Mouse (Mus musculus) MEL (cell line): ENCODE data around the gene Gm28635. TPM values are rescaled to one million over a fixed set of nuclear protein-coding genes. Genes with fewer than 3 reads are reported as not detected.

Experiments used
- DNase-seq: peaks from one replicate; pipeline ENCODE4 v3.0.0; 2011; ENCODE audit warnings: low read depth, low spot score
- H3K27ac ChIP-seq: 2 replicates; pipeline ENCODE4 v1.5.1; 2012; ENCODE audit warnings: low read depth, mild to moderate bottlenecking, control low read depth, low read length, moderate library complexity; ENCODE audit not compliant: control insufficient read depth
- H3K27me3 ChIP-seq, 2 experiments: fragments of 150-350 bp in 1 of 2; sonication (generic) in 1 of 2; 2 replicates each; pipeline ENCODE4 v1.6.1; 2012; ENCODE audit warnings: low read length in 2 of 2, mild to moderate bottlenecking in 2 of 2, improper control_type of control experiment in 1 of 2, moderate library complexity in 1 of 2; ENCODE audit not compliant: insufficient read depth in 2 of 2, control insufficient read depth in 1 of 2
- H3K36me3 ChIP-seq, 2 experiments: 2 replicates each; pipeline ENCODE4 v1.6.1; 2012 to 2014; ENCODE audit warnings: low read length in 2 of 2, improper control_type of control experiment in 1 of 2, inconsistent platforms in 1 of 2, mild to moderate bottlenecking in 1 of 2; ENCODE audit not compliant: insufficient read depth in 2 of 2, control insufficient read depth in 1 of 2
- H3K4me1 ChIP-seq, 2 experiments: fragments of 150-350 bp in 1 of 2; sonication (generic) in 1 of 2; 2 replicates each; pipeline ENCODE4 v1.6.1; 2012; ENCODE audit warnings: low read length in 2 of 2, improper control_type of control experiment in 1 of 2, mild to moderate bottlenecking in 1 of 2; ENCODE audit not compliant: insufficient read depth in 2 of 2, control insufficient read depth in 1 of 2
- H3K4me3 ChIP-seq, 2 experiments: fragments of 150-350 bp in 1 of 2; sonication (generic) in 1 of 2; 2 replicates each; pipeline ENCODE4 v1.5.1; 2012; ENCODE audit warnings: low read depth in 2 of 2, low read length in 2 of 2, mild to moderate bottlenecking in 2 of 2, moderate library complexity in 2 of 2, control low read depth in 1 of 2, improper control_type of control experiment in 1 of 2; ENCODE audit not compliant: control insufficient read depth in 1 of 2, insufficient read depth in 1 of 2
- H3K79me2 ChIP-seq: 2 replicates; pipeline ENCODE4 v1.6.1; 2012; ENCODE audit warnings: mild to moderate bottlenecking, low read length, moderate library complexity; ENCODE audit not compliant: control insufficient read depth, poor library complexity, insufficient read depth
- H3K9ac ChIP-seq: 2 replicates; pipeline ENCODE4 v1.6.1; 2012; ENCODE audit warnings: low read depth, mild to moderate bottlenecking, control low read depth, low read length, moderate library complexity; ENCODE audit not compliant: control insufficient read depth, poor library complexity, severe bottlenecking
- H3K9me3 ChIP-seq: fragments of 150-350 bp; sonication (generic); replicated peaks from 2 replicates; pipeline ENCODE4 v1.6.1; 2012; ENCODE audit warnings: mild to moderate bottlenecking, low read length, improper control_type of control experiment, moderate library complexity; ENCODE audit not compliant: insufficient read depth
- BHLHE40 ChIP-seq: IDR thresholded peaks from 2 replicates; pipeline ENCODE4 v1.6.1; 2012; ENCODE audit warnings: low read depth, mild to moderate bottlenecking, inconsistent platforms, low read length, improper control_type of control experiment, borderline replicate concordance
- CHD1 ChIP-seq: IDR thresholded peaks from 2 replicates; pipeline ENCODE4 v1.6.1; 2012; ENCODE audit warnings: low read depth, mild to moderate bottlenecking, inconsistent platforms, low read length, improper control_type of control experiment
- CTCF ChIP-seq, 3 experiments: IDR thresholded peaks in 2 of 3; conservative IDR thresholded peaks in 1 of 3; 2 replicates each; pipeline ENCODE4 v1.5.1; 2011 to 2012; ENCODE audit warnings: low read length in 3 of 3, low read depth in 2 of 3, mild to moderate bottlenecking in 2 of 3, improper control_type of control experiment in 1 of 3, inconsistent platforms in 1 of 3, mixed read lengths in 1 of 3, moderate library complexity in 1 of 3; ENCODE audit not compliant: control insufficient read depth in 1 of 3, insufficient read depth in 1 of 3, poor library complexity in 1 of 3, severe bottlenecking in 1 of 3
- ELF1 ChIP-seq: IDR thresholded peaks from 2 replicates; pipeline ENCODE4 v1.6.1; 2014; ENCODE audit warnings: low read depth, mild to moderate bottlenecking, inconsistent platforms, low read length, improper control_type of control experiment, moderate library complexity
- EP300 ChIP-seq, 2 experiments: IDR thresholded peaks; 2 replicates each; pipeline ENCODE4 v1.6.1; 2011; ENCODE audit warnings: improper control_type of control experiment in 2 of 2, low read length in 2 of 2, low read depth in 1 of 2, mild to moderate bottlenecking in 1 of 2
- ETS1 ChIP-seq: IDR thresholded peaks from 2 replicates; pipeline ENCODE4 v1.6.1; 2012; ENCODE audit warnings: low read depth, mild to moderate bottlenecking, inconsistent platforms, low read length, improper control_type of control experiment, moderate library complexity
- GABPA ChIP-seq: IDR thresholded peaks from 2 replicates; pipeline ENCODE4 v1.6.1; 2012; ENCODE audit warnings: low read depth, mild to moderate bottlenecking, inconsistent platforms, low read length, improper control_type of control experiment, moderate library complexity
- HCFC1 ChIP-seq: IDR thresholded peaks from 2 replicates; pipeline ENCODE4 v1.6.1; 2012; ENCODE audit warnings: low read depth, mild to moderate bottlenecking, inconsistent platforms, low read length, improper control_type of control experiment, moderate library complexity
- KAT2A ChIP-seq: conservative IDR thresholded peaks from 2 replicates; pipeline ENCODE4 v1.6.1; 2012; ENCODE audit warnings: low read depth, low read length, improper control_type of control experiment, inconsistent platforms
- MAFK ChIP-seq: IDR thresholded peaks from 2 replicates; pipeline ENCODE4 v1.6.1; 2011; ENCODE audit warnings: low read depth, mild to moderate bottlenecking, low read length, improper control_type of control experiment, borderline replicate concordance
- MAX ChIP-seq: IDR thresholded peaks from 2 replicates; pipeline ENCODE4 v1.6.1; 2011; ENCODE audit warnings: low read length, improper control_type of control experiment
- MAZ ChIP-seq: IDR thresholded peaks from 2 replicates; pipeline ENCODE4 v1.6.1; 2012; ENCODE audit warnings: low read depth, mild to moderate bottlenecking, inconsistent platforms, low read length, improper control_type of control experiment
- MXI1 ChIP-seq: IDR thresholded peaks from 2 replicates; pipeline ENCODE4 v1.6.1; 2011; ENCODE audit warnings: mild to moderate bottlenecking, low read depth, low read length, improper control_type of control experiment
- MYB ChIP-seq: IDR thresholded peaks from 2 replicates; pipeline ENCODE4 v1.6.1; 2011; ENCODE audit warnings: mild to moderate bottlenecking, low read depth, low read length, improper control_type of control experiment
- MYC ChIP-seq: IDR thresholded peaks from 2 replicates; pipeline ENCODE4 v1.6.1; 2011; ENCODE audit warnings: low read depth, mild to moderate bottlenecking, low read length, improper control_type of control experiment, moderate library complexity
- NELFE ChIP-seq: IDR thresholded peaks from 2 replicates; pipeline ENCODE4 v1.6.1; 2011; ENCODE audit warnings: low read depth, low read length, improper control_type of control experiment
- NRF1 ChIP-seq: IDR thresholded peaks from 2 replicates; pipeline ENCODE4 v1.6.1; 2014; ENCODE audit warnings: low read depth, mild to moderate bottlenecking, inconsistent platforms, low read length, improper control_type of control experiment, moderate library complexity; ENCODE audit not compliant: poor library complexity, insufficient read depth, severe bottlenecking
- POLR2A ChIP-seq, 2 experiments: IDR thresholded peaks; 2 replicates each; pipeline ENCODE4 v1.6.1; 2011 to 2012; ENCODE audit warnings: low read length in 2 of 2, mild to moderate bottlenecking in 2 of 2, control low read depth in 1 of 2, improper control_type of control experiment in 1 of 2, low read depth in 1 of 2, moderate library complexity in 1 of 2; ENCODE audit not compliant: control insufficient read depth in 1 of 2, insufficient read depth in 1 of 2, poor library complexity in 1 of 2
- RCOR1 ChIP-seq: IDR thresholded peaks from 2 replicates; pipeline ENCODE4 v1.6.1; 2012; ENCODE audit warnings: low read depth, mild to moderate bottlenecking, inconsistent platforms, low read length, improper control_type of control experiment
- SIN3A ChIP-seq: IDR thresholded peaks from 2 replicates; pipeline ENCODE4 v1.6.1; 2012; ENCODE audit warnings: low read length, improper control_type of control experiment, inconsistent platforms
- SMC3 ChIP-seq: IDR thresholded peaks from 2 replicates; pipeline ENCODE4 v1.6.1; 2011; ENCODE audit warnings: low read depth, low read length, improper control_type of control experiment
- TBP ChIP-seq: IDR thresholded peaks from 2 replicates; pipeline ENCODE4 v1.8.0; 2011; ENCODE audit warnings: low read depth, low read length, improper control_type of control experiment
- TCF12 ChIP-seq: IDR thresholded peaks from 2 replicates; pipeline ENCODE4 v1.6.1; 2014; ENCODE audit warnings: low read depth, mild to moderate bottlenecking, inconsistent platforms, low read length, improper control_type of control experiment, moderate library complexity
- UBTF ChIP-seq: IDR thresholded peaks from 2 replicates; pipeline ENCODE4 v1.6.1; 2012; ENCODE audit warnings: low read depth, mild to moderate bottlenecking, inconsistent platforms, low read length, improper control_type of control experiment, moderate library complexity, borderline replicate concordance; ENCODE audit not compliant: insufficient read depth
- USF1 ChIP-seq: IDR thresholded peaks from 2 replicates; pipeline ENCODE4 v1.6.1; 2014; ENCODE audit warnings: low read depth, mild to moderate bottlenecking, inconsistent platforms, low read length, improper control_type of control experiment, moderate library complexity
- USF2 ChIP-seq, 2 experiments: IDR thresholded peaks; 2 replicates each; pipeline ENCODE4 v1.6.1; 2011 to 2012; ENCODE audit warnings: improper control_type of control experiment in 2 of 2, low read length in 2 of 2, borderline replicate concordance in 1 of 2, inconsistent platforms in 1 of 2, low read depth in 1 of 2, mild to moderate bottlenecking in 1 of 2; ENCODE audit not compliant: insufficient read depth in 1 of 2
- ZKSCAN1 ChIP-seq: IDR thresholded peaks from 2 replicates; pipeline ENCODE4 v1.6.1; 2012; ENCODE audit warnings: low read depth, mild to moderate bottlenecking, inconsistent platforms, low read length, improper control_type of control experiment, moderate library complexity
- ZMIZ1 ChIP-seq: IDR thresholded peaks from 2 replicates; pipeline ENCODE4 v1.6.1; 2012; ENCODE audit warnings: low read depth, mild to moderate bottlenecking, inconsistent platforms, low read length, improper control_type of control experiment, moderate library complexity
- ZNF384 ChIP-seq: IDR thresholded peaks from 2 replicates; pipeline ENCODE4 v1.6.1; 2012; ENCODE audit warnings: low read depth, mild to moderate bottlenecking, inconsistent platforms, low read length, improper control_type of control experiment
- polyA plus RNA-seq, 2 experiments: library from polyadenylated mRNA; stranded (reverse) in 1 of 2; unstranded in 1 of 2; fragments of >175 nt in 1 of 2; fragments of >200 nt in 1 of 2; gene quantifications; 2 replicates each; pipeline versions ENCODE4 v1.2.1 to v1.2.4; 2012; ENCODE audit warnings: low replicate concordance in 2 of 2, low read depth in 1 of 2; ENCODE audit not compliant: insufficient read length in 2 of 2, insufficient read depth in 1 of 2, missing spikeins in 1 of 2
- total RNA-seq: library from RNA; depleted of rRNA; stranded (reverse); fragments of 300-350 nt; gene quantifications from 2 replicates; pipeline ENCODE4 v1.2.3, GENCODE M21; 2012

The Gm28635 gene
- total and polyA plus RNA-seq, 3 experiments = 0.19 TPM; not detected in 2

DNA sequence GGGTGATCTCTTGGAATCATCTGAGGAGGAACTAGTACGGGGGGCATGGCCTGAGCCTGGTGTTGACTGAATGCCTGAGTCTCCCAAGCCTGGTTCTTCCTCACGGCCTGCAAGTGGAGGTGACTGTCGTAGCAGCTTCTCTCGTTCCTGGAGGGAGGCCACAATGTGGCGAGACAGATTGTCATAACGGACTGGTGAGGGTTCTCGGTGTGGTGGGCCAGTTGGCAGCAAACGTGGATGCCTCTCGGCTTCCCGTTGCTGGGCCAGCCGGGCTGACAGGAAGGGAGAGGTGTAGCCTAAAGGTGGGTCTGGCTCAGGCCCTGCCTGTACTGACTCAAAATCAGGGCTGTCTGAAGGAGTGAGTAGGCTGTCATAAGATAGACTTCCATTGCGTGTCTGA, 12.2 kb upstream of the Gm28635 start:
- no peaks in the 10 kb centered on the region for H3K79me2 ChIP-seq
- no peak for DNase-seq
- H3K9ac ChIP-seq = no peak overlapping the region
- H3K27me3 ChIP-seq = no peaks in the 10 kb centered on the region
- no peak overlapping the region for H3K4me3 ChIP-seq
- H3K36me3 ChIP-seq = peaks cover 16 to 25% of the 10 kb centered on the region in 2 experiments
- H3K9me3 ChIP-seq = no peaks in the 10 kb centered on the region
- 0 out of 4 replicates have a peak, but pooled peaks of 1 of the 2 experiments have one; percentile 0 for TF ChIP-seq POLR2A (IDR thresholded peaks at IDR 0.05; ENCODE audit: control insufficient read depth in 1 of 2, insufficient read depth in 1 of 2, low read depth in 1 of 2, low read length in 2 of 2, poor library complexity in 1 of 2)
- no peak for TF ChIP-seq KAT2A
- TF ChIP-seq, all 39 proteins: peak for 1
- no peak overlapping the region for H3K27ac ChIP-seq
- H3K4me1 ChIP-seq = peaks cover 0 to 6% of the 10 kb centered on the region in 2 experiments; a peak in 3 of 4 replicates

DNA sequence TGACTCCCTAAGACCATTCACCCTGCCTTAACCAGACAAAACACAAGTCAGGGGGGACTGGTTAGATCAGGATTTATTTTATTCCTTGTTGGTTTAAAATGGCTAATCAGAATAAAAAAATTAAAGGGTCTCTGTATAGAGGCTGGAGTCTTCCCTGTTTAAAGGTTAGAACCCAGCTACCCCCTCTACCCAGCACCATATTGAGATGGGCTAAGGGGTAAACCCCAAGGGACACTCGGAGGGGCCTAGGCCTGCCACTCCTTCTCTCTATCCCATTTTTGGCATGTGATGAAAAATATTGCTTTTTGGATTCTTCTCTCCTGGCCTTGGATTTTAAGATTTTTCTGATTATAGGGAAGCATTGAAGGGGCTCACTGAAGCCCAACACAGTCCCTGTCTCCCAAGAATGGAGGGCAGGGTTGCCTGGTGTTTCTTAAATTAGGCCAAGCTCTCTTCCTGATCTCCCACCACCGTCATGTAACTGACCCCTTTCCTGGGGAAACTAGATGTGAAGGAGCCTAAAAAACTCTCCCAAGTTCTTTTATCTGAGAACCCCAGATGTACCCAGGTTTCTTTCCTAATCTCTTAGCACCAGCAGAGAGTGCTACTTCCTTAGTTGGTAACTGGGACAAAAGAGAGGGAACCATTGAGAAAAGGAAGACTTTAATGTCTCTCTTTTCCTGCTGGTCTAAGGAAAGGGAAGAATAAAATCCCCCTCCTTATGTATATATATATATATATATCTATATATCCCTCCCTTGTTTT, 10.4 kb upstream of the Gm28635 start:
- Histone ChIP-seq H3K27me3 (no peaks in the 10 kb centered on the region), H3K4me3 (no peak overlapping the region), H3K9me3 (no peaks in the 10 kb centered on the region), H3K79me2 (no peaks in the 10 kb centered on the region), H3K4me1 (peaks cover 5 to 6% of the 10 kb centered on the region in 2 experiments), H3K36me3 (peaks cover 21% of the 10 kb centered on the region in 2 experiments), H3K27ac (no peak overlapping the region), H3K9ac (no peak overlapping the region)
- DNase-seq = peak; percentile 35
- peak; percentile 63; the same call in 1 of the 2 replicates for TF ChIP-seq RCOR1
- no peak for TF ChIP-seq ETS1
- no peak for TF ChIP-seq MYC
- peak; percentile 81; the same call in 1 of the 2 replicates for TF ChIP-seq TCF12
- TF ChIP-seq USF2 (IDR thresholded peaks at IDR 0.05; ENCODE audit: borderline replicate concordance in 1 of 2, insufficient read depth in 1 of 2, low read depth in 1 of 2, low read length in 2 of 2) = no peak
- no peak for TF ChIP-seq GABPA
- TF ChIP-seq TBP = no peak
- TF ChIP-seq ZKSCAN1 = no peak
- no peak for TF ChIP-seq MAZ
- peak; percentile 73 to 74 for TF ChIP-seq EP300 (IDR thresholded peaks at IDR 0.05; ENCODE audit: low read depth in 1 of 2, low read length in 2 of 2)
- no peak for TF ChIP-seq ELF1
- TF ChIP-seq USF1 = no peak
- no peak for TF ChIP-seq MAX
- TF ChIP-seq CTCF (IDR thresholded peaks at IDR 0.05 in 2 of 3, conservative IDR thresholded peaks at IDR 0.05 in 1 of 3; ENCODE audit: control insufficient read depth in 1 of 3, insufficient read depth in 1 of 3, low read depth in 2 of 3, low read length in 3 of 3, poor library complexity in 1 of 3, severe bottlenecking in 1 of 3) = no peak
- TF ChIP-seq KAT2A = no peak
- TF ChIP-seq UBTF = no peak
- TF ChIP-seq ZNF384 = no peak
- TF ChIP-seq NELFE = no peak
- no peak for TF ChIP-seq HCFC1
- TF ChIP-seq MYB = no peak
- TF ChIP-seq MAFK = no peak
- TF ChIP-seq NRF1 = no peak
- TF ChIP-seq MXI1 = no peak
- TF ChIP-seq BHLHE40 = no peak
- TF ChIP-seq SMC3 = no peak
- TF ChIP-seq SIN3A = no peak
- TF ChIP-seq POLR2A (IDR thresholded peaks at IDR 0.05; ENCODE audit: control insufficient read depth in 1 of 2, insufficient read depth in 1 of 2, low read depth in 1 of 2, low read length in 2 of 2, poor library complexity in 1 of 2) = no peak
- TF ChIP-seq ZMIZ1 = peak; percentile 47; the same call in 1 of the 2 replicates
- TF ChIP-seq CHD1 = no peak
